Mouse (Mus musculus): ENCODE results near the gene Ssxb1. TPM values are rescaled to one million over a fixed set of nuclear protein-coding genes. Genes with fewer than 3 reads are reported as not detected.
"Not testable (repeated sequence)": the region's sequence is repeated elsewhere in the genome, so short reads cannot be mapped to it uniquely, and the experiment has no call there.

Ssxb1 gene
- total RNA-seq (2021): not detected
- polyA plus RNA-seq (2012; rRNA removed): not detected in 2 replicates
- long read RNA-seq: 0 reads

DNA sequence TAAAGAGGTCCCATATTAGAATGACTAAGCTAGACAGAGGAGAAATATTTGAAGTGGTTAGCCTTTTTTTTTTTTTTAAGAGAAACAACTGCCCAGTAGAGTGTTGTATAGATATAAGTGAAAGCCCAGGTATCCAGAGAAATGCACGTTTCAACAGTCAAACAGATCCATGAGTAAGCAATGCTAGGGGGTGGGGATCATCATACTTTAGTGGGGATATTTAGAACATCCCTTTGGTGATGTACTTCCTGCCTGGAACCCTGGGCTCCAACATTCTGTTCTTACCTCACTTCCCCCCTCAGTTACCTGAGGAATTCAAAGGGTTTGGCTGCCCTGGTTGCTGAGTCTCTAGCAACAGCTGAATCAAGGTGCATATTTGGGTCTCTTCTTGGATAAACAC lies at the start of gene Ssxb1:
Gene Ssxb1 (plus strand): TSS at position 301 of the 400 bp plus-strand sequence.
- intact Hi-C loops (cut with DNase I); H3K27ac ChIP-seq; H3K4me1 ChIP-seq (ENCODE audit: control insufficient read depth, insufficient read depth, low read length); H3K27me3 ChIP-seq (ENCODE audit: control insufficient read depth, insufficient read depth, low read length); DNase-seq; H3K9ac ChIP-seq (ENCODE audit: low read depth, low read length); H3K79me2 ChIP-seq (replicated peaks; ENCODE audit: control insufficient read depth, insufficient read depth, low read length); H3K4me3 ChIP-seq; H3K36me3 ChIP-seq (ENCODE audit: control insufficient read depth, insufficient read depth, low read length): not testable (repeated sequence)
- 32% methylated on average over 1 of the region's 1 CpGs for WGBS

DNA sequence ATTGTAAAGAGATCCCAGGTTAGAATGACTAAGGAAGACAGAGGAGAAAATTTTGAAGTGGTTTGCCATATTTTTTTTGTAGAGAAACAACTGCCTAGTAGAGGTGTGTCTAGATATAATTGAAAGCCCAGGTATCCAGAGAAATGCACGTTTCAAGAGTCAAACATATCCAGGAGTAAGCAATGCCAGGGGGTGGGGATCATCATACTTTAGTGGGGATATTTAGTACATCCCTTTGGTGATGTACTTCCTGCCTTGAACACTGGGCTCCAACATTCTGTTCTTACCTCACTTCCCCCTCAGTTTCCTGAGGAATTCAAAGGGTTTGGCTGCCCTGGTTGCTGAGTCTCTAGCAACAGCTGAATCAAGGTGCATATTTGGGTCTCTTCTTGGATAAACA lies 46.4 kb upstream of the Ssxb1 start, which contains the start of gene Ssxb9:
Gene Ssxb9 (plus strand): TSS at position 301 of the 400 bp plus-strand sequence.
- H3K79me2 ChIP-seq (replicated peaks; ENCODE audit: control insufficient read depth, insufficient read depth, low read length); H3K4me3 ChIP-seq; H3K27ac ChIP-seq; H3K4me1 ChIP-seq (ENCODE audit: control insufficient read depth, insufficient read depth, low read length); H3K36me3 ChIP-seq (ENCODE audit: control insufficient read depth, insufficient read depth, low read length); H3K9ac ChIP-seq (ENCODE audit: low read depth, low read length); intact Hi-C loops (cut with DNase I); DNase-seq; H3K27me3 ChIP-seq (ENCODE audit: control insufficient read depth, insufficient read depth, low read length): not testable (repeated sequence)
- 10% methylated on average over 1 of the region's 1 CpGs for WGBS

DNA sequence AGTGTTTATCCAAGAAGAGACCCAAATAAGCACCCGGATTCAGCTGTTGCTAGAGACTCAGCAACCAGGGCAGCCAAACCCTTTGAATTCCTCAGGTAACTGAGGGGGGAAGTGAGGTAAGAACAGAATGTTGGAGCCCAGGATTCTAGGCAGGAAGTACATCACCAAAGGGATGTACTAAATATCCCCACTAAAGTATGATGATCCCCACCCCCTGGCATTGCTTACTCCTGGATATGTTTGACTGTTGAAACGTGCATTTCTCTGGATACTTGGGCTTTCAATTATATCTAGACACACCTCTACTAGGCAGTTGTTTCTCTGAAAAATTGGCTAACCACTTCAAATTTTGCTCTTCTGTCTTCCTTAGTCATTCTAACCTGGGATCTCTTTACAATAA lies 48.5 kb downstream of the Ssxb1 start, which contains the start of gene Ssxb2:
Gene Ssxb2 (minus strand): TSS at position 101 of the 400 bp plus-strand sequence.
- intact Hi-C loops (cut with DNase I): not testable (repeated sequence)

More for the DNA sequence above, 48.5 kb downstream of the Ssxb1 start, which contains the start of gene Ssxb2:
- not testable (repeated sequence) for H3K36me3 ChIP-seq (ENCODE audit: control insufficient read depth, insufficient read depth, low read length); DNase-seq; H3K27me3 ChIP-seq (ENCODE audit: control insufficient read depth, insufficient read depth, low read length); H3K4me3 ChIP-seq; H3K27ac ChIP-seq; H3K79me2 ChIP-seq (replicated peaks; ENCODE audit: control insufficient read depth, insufficient read depth, low read length); H3K4me1 ChIP-seq (ENCODE audit: control insufficient read depth, insufficient read depth, low read length); H3K9ac ChIP-seq (ENCODE audit: low read depth, low read length)
- 62% methylated on average over 2 of the region's 2 CpGs for WGBS

Other genes with a start within 250 kb of the Ssxb1 start
- gene Tbc1d25, start 237.1 kb upstream of the Ssxb1 start, total RNA-seq (2021): 1 to 10 TPM; 3.7 to 4.3 TPM
- gene Tbc1d25, start 237.1 kb upstream of the Ssxb1 start, polyA plus RNA-seq (2012; rRNA removed): 8.7 and 8.9 TPM in 2 replicates
- gene Ebp, start 219.8 kb upstream of the Ssxb1 start, total RNA-seq (2021): 10 to 100 TPM; 15.2 to 23.1 TPM
- 37.3 and 40.2 TPM in 2 replicates for gene Ebp, start 219.8 kb upstream of the Ssxb1 start, polyA plus RNA-seq (2012; rRNA removed)
- 1 to 10 TPM; 2.3 to 2.9 TPM for gene Porcn, start 206.8 kb upstream of the Ssxb1 start, total RNA-seq (2021)
- gene Porcn, start 206.8 kb upstream of the Ssxb1 start, polyA plus RNA-seq (2012; rRNA removed): 11.9 and 15.8 TPM in 2 replicates
- 10 to 100 TPM in 1 of 2 experiments, 1 to 10 TPM in 1; 9.6 to 11.8 TPM for gene Ftsj1, start 160.9 kb upstream of the Ssxb1 start, total RNA-seq (2021)
- gene Ftsj1, start 160.9 kb upstream of the Ssxb1 start, polyA plus RNA-seq (2012; rRNA removed): 20.0 and 24.0 TPM in 2 replicates
- gene Slc38a5, start 142.2 kb upstream of the Ssxb1 start, total RNA-seq (2021): 1 to 10 TPM in 1 of 2 experiments, under 1 TPM in 1; 0.29 to 1.4 TPM
- 0.70 and 1.9 TPM in 2 replicates for gene Slc38a5, start 142.2 kb upstream of the Ssxb1 start, polyA plus RNA-seq (2012; rRNA removed)
- not detected for gene Ssxb10, start 85.9 kb upstream of the Ssxb1 start, total RNA-seq (2021)
- not detected in 2 replicates for gene Ssxb10, start 85.9 kb upstream of the Ssxb1 start, polyA plus RNA-seq (2012; rRNA removed)
- gene Ssxb9, start 46.3 kb upstream of the Ssxb1 start, total RNA-seq (2021): not detected
- not detected in 2 replicates for gene Ssxb9, start 46.3 kb upstream of the Ssxb1 start, polyA plus RNA-seq (2012; rRNA removed)
- gene Ssxb2, start 48.4 kb downstream of the Ssxb1 start, total RNA-seq (2021): not detected
- not detected in 2 replicates for gene Ssxb2, start 48.4 kb downstream of the Ssxb1 start, polyA plus RNA-seq (2012; rRNA removed)
- gene Gm14459, start 111.6 kb downstream of the Ssxb1 start, total RNA-seq (2021): not detected
- not detected in 2 replicates for gene Gm14459, start 111.6 kb downstream of the Ssxb1 start, polyA plus RNA-seq (2012; rRNA removed)
- not detected for gene Ssxb6, start 134.9 kb downstream of the Ssxb1 start, total RNA-seq (2021)
- not detected in 2 replicates for gene Ssxb6, start 134.9 kb downstream of the Ssxb1 start, polyA plus RNA-seq (2012; rRNA removed)
- not detected for gene Ssxb3, start 178.5 kb downstream of the Ssxb1 start, total RNA-seq (2021)
- not detected in 2 replicates for gene Ssxb3, start 178.5 kb downstream of the Ssxb1 start, polyA plus RNA-seq (2012; rRNA removed)

Measured in heart, adult 2 months (tissue).